Comparison of ENCODE assay signal across 28 mouse cellular contexts in genomic region chr17:30436021-30436461, GRCm38 (mm10).
DNase-seq lines count a peak whose midpoint lies in the region; ATAC-seq and TF ChIP-seq lines count a peak whose summit lies in the region.
"Had no signal": no experiment of that assay in that cellular context is flagged by ENCODE, and none has a peak within 500 bp of the region (broad histone marks: within the 10 kb centered on the region; RNA-seq: fewer than 3 reads in every experiment).

No protein-coding gene starts in this region.

- no peak for TF ChIP-seq POLR2A in heart, adult 2 months (IDR thresholded peaks at IDR 0.05; ENCODE audit: insufficient read depth, low read depth, low read length)

- WGBS in heart, adult 2 months = 64% methylated on average over 5 of the region's 5 CpGs
- WGBS in midbrain, embryonic 15.5 days = 57% methylated on average over 5 of the region's 5 CpGs
- 56% methylated on average over 5 of the region's 5 CpGs for WGBS in midbrain, embryonic 16.5 days

- intact Hi-C loops in heart, adult 2 months (cut with DNase I) = no loop called here
- intact Hi-C loops in left cerebral cortex, postnatal 4 days (cut with DNase I) = no loop called here
- intact Hi-C loops in left cerebral cortex, postnatal 25 days (cut with DNase I) = no loop called here

- H3K9ac ChIP-seq in heart, adult 2 months (ENCODE audit: low read depth, low read length) = no peak overlapping the region
- no peak overlapping the region for H3K9ac ChIP-seq in midbrain, embryonic 15.5 days
- H3K9ac ChIP-seq in midbrain, embryonic 16.5 days (ENCODE audit: low read depth, low read length) = no peak overlapping the region
- H3K9ac ChIP-seq: embryonic facial prominence, embryonic 13.5 days; heart, embryonic 13.5 days; limb, embryonic 12.5 days; liver, postnatal 0 days; neural tube, embryonic 13.5 days had no signal

- no peak for ATAC-seq in midbrain, embryonic 15.5 days (replicated peaks)
- ATAC-seq in midbrain, embryonic 16.5 days = no peak
- ATAC-seq: liver, postnatal 0 days; Patski had no signal

- no peaks in the 10 kb centered on the region for H3K79me2 ChIP-seq in heart, adult 2 months (replicated peaks; ENCODE audit: control insufficient read depth, insufficient read depth, low read length)

- H3K4me3 ChIP-seq in heart, adult 2 months = no peak overlapping the region
- no peak overlapping the region for H3K4me3 ChIP-seq in midbrain, embryonic 15.5 days
- H3K4me3 ChIP-seq in midbrain, embryonic 16.5 days (ENCODE audit: low read depth, low read length) = no peak overlapping the region
- H3K4me3 ChIP-seq: embryonic facial prominence, embryonic 13.5 days; erythroblast, embryonic 14.5 days; heart, embryonic 13.5 days; limb, embryonic 12.5 days; neural tube, embryonic 13.5 days had no signal

- H3K4me1 ChIP-seq in heart, adult 2 months (ENCODE audit: control insufficient read depth, insufficient read depth, low read length) = peaks cover 2% of the 10 kb centered on the region
- H3K4me1 ChIP-seq in midbrain, embryonic 15.5 days = peaks cover 12% of the 10 kb centered on the region
- H3K4me1 ChIP-seq in midbrain, embryonic 16.5 days (ENCODE audit: control insufficient read depth, insufficient read depth, low read length) = peaks cover 8% of the 10 kb centered on the region; the same call in 1 of the 2 replicates

- H3K27ac ChIP-seq in heart, adult 2 months = no peak overlapping the region
- H3K27ac ChIP-seq in midbrain, embryonic 15.5 days = 0 out of 2 replicates have a peak overlapping the region, but pooled peaks have one; percentile 12
- no peak overlapping the region for H3K27ac ChIP-seq in midbrain, embryonic 16.5 days (ENCODE audit: low read length)
- H3K27ac ChIP-seq: embryonic facial prominence, embryonic 13.5 days; heart, embryonic 13.5 days; limb, embryonic 12.5 days; macrophage; neural tube, embryonic 13.5 days had no signal

- H3K4me2 ChIP-seq in midbrain, embryonic 15.5 days = no peak overlapping the region
- H3K4me2 ChIP-seq in midbrain, embryonic 16.5 days (ENCODE audit: low read length) = no peak overlapping the region
- H3K4me2 ChIP-seq: embryonic facial prominence, embryonic 13.5 days; heart, embryonic 13.5 days; limb, embryonic 12.5 days; liver, embryonic 11.5 days; neural tube, embryonic 13.5 days had no signal

- DNase-seq in heart, adult 11 months = peak; percentile 84
- no peak for DNase-seq in heart, adult 2 months
- peak; percentile 47 to 56 for DNase-seq in layer of hippocampus, adult 8-10 months (ENCODE audit: low spot score in 2 of 2)
- no peak for DNase-seq in left cerebral cortex, postnatal 4 days
- no peak for DNase-seq in left cerebral cortex, postnatal 25 days (ENCODE audit: low spot score in 2 of 2)
- DNase-seq: adrenal gland, adult 2 months; cerebellum, adult 2 months; cerebellum, postnatal 36 days; embryo, embryonic 11 days; gastrocnemius, postnatal 10 days; heart, adult 18-20 months; heart, postnatal 14 days; kidney, adult 8-10 months; kidney, postnatal 10 days; liver, postnatal 0 days; retina, postnatal 1 day had no signal

- no peaks in the 10 kb centered on the region for H3K36me3 ChIP-seq in heart, adult 2 months (ENCODE audit: control insufficient read depth, insufficient read depth, low read length)
- no peaks in the 10 kb centered on the region for H3K36me3 ChIP-seq in midbrain, embryonic 15.5 days (replicated peaks)
- H3K36me3 ChIP-seq in midbrain, embryonic 16.5 days (ENCODE audit: control insufficient read depth, insufficient read depth, low read length) = no peaks in the 10 kb centered on the region
- H3K36me3 ChIP-seq: embryonic facial prominence, embryonic 13.5 days; limb, embryonic 12.5 days; neural tube, embryonic 13.5 days had no signal

- no peak for TF ChIP-seq EP300 in heart, adult 2 months (IDR thresholded peaks at IDR 0.05; ENCODE audit: insufficient read depth, low read depth, low read length)

- no peaks in the 10 kb centered on the region for H3K9me3 ChIP-seq in midbrain, embryonic 15.5 days
- no peaks in the 10 kb centered on the region for H3K9me3 ChIP-seq in midbrain, embryonic 16.5 days (replicated peaks; ENCODE audit: control insufficient read depth, low read length, poor library complexity, severe bottlenecking)
- H3K9me3 ChIP-seq: embryonic facial prominence, embryonic 13.5 days; G1E; heart, embryonic 13.5 days; limb, embryonic 12.5 days; neural tube, embryonic 13.5 days had no signal

- H3K27me3 ChIP-seq in heart, adult 2 months (ENCODE audit: control insufficient read depth, insufficient read depth, low read length) = no peaks in the 10 kb centered on the region
- no peaks in the 10 kb centered on the region for H3K27me3 ChIP-seq in midbrain, embryonic 15.5 days (replicated peaks)
- no peaks in the 10 kb centered on the region for H3K27me3 ChIP-seq in midbrain, embryonic 16.5 days (ENCODE audit: control insufficient read depth, insufficient read depth, low read depth, low read length)
- H3K27me3 ChIP-seq: CH12.LX; embryonic facial prominence, embryonic 13.5 days; heart, embryonic 13.5 days; limb, embryonic 12.5 days; neural tube, embryonic 13.5 days; Patski had no signal

- TF ChIP-seq CTCF in heart, adult 2 months (IDR thresholded peaks at IDR 0.05) = no peak

Comparison
In these comparisons a context has a peak if more than half of its experiments do, and no peak if none do; other contexts are left out.
1. DNase-seq: peak in heart, adult 11 months (single experiment) and layer of hippocampus, adult 8-10 months (2 of 2); none in heart, adult 2 months (0 of 2), left cerebral cortex, postnatal 4 days (single experiment) and left cerebral cortex, postnatal 25 days (0 of 2).